Mouse (Mus musculus): Measurements from ENCODE around the gene Ift88. TPM values are rescaled to one million over a fixed set of nuclear protein-coding genes. Genes with fewer than 3 reads are reported as not detected.

Ift88 gene
- polyA plus RNA-seq, 1 experiment from 2014 or later = 11.0 TPM

DNA sequence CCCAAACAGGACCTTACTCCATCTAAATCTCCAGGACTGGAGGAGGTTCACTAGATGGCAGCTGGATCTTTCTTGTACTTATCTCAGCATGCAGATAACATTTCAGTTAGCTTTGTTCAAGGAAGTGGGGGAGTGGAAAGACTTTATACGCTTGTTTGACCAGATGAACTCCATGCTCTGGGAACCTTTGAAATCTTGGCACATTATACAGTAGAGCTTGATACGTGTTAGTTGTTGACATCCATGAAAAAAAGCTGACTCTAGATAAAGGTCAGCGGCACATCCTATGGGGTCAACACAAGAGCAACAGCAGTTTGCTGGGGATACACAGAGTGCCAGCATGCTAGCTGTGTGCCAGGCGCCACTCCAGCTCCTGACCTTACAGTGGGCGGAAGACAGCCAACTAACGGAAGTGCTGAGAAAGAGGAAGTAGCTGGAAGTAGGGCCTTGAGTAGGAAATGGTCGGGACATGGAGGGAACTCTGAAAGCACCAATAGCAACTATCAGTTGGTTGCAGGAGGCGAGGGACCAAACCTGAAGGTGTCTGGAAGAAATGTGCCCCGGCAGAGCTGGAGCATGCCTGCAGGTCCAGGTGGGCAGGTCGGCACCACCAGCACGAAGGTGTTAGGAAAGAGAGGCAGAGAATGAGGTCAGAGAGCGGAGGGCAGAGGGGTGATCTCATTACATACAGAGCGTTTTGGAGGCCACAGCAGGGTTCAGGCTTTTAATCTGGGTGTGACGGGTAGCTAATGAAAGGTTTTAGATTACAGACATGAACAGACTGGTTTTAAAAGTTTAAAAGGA, 36.9 kb upstream of the Ift88 start:
- 0 out of 2 replicates have a peak, but pooled peaks have one; percentile 41 for ATAC-seq
- DNase-seq (ENCODE audit: low spot score) = no peak
- H3K4me1 ChIP-seq (ENCODE audit: insufficient read depth, low read depth, low read length) = no peaks in the 10 kb centered on the region
- H3K4me3 ChIP-seq (ENCODE audit: low read depth, low read length) = no peak overlapping the region
- H3K36me3 ChIP-seq (ENCODE audit: insufficient read depth, low read length) = no peaks in the 10 kb centered on the region
- H3K27me3 ChIP-seq (replicated peaks; ENCODE audit: insufficient read depth, low read length) = no peaks in the 10 kb centered on the region
- H3K9me3 ChIP-seq (ENCODE audit: low read length) = no peaks in the 10 kb centered on the region
- no peak overlapping the region for H3K4me2 ChIP-seq (replicated peaks; ENCODE audit: low read depth, low read length)
- 56% methylated on average over 14 of the region's 14 CpGs for WGBS
- no peak overlapping the region for H3K9ac ChIP-seq (replicated peaks; ENCODE audit: low read depth)
- no peak overlapping the region for H3K27ac ChIP-seq (ENCODE audit: low read length)
- TF ChIP-seq EP300 (IDR thresholded peaks at IDR 0.05) (no peak), CTCF (IDR thresholded peaks at IDR 0.05) (no peak)

DNA sequence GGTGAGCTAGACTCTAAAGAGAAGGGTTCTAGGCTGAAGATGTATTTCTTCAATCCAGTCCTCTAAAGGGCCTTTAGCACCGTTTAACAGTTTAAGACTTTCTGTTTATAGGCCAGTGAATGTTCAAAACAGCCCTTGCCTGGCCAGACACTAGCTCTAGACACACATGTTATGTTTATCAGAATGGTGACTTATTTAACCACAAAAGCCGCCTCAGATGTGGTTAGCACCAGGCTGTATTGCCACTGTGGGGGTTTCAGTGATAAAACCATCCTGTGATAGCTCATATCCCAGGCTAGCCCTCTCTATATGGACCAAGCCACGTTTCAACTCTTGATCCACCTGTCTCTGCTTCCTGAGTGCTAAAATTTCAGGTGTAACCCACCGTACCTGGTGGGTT, 32.2 kb upstream of the Ift88 start:
- WGBS = 66% methylated on average over 4 of the region's 4 CpGs
- no peaks in the 10 kb centered on the region for H3K36me3 ChIP-seq (ENCODE audit: insufficient read depth, low read length)
- no peak overlapping the region for H3K4me3 ChIP-seq (ENCODE audit: low read depth, low read length)
- DNase-seq (ENCODE audit: low spot score) (no peak), ATAC-seq (no peak)
- no peak overlapping the region for H3K4me2 ChIP-seq (replicated peaks; ENCODE audit: low read depth, low read length)
- no peak for TF ChIP-seq EP300 (IDR thresholded peaks at IDR 0.05)
- TF ChIP-seq CTCF (IDR thresholded peaks at IDR 0.05) = no peak
- no peaks in the 10 kb centered on the region for H3K4me1 ChIP-seq (ENCODE audit: insufficient read depth, low read depth, low read length)
- H3K27ac ChIP-seq (ENCODE audit: low read length) = no peak overlapping the region
- no peaks in the 10 kb centered on the region for H3K9me3 ChIP-seq (ENCODE audit: low read length)
- no peak overlapping the region for H3K9ac ChIP-seq (replicated peaks; ENCODE audit: low read depth)
- no peaks in the 10 kb centered on the region for H3K27me3 ChIP-seq (replicated peaks; ENCODE audit: insufficient read depth, low read length)

DNA sequence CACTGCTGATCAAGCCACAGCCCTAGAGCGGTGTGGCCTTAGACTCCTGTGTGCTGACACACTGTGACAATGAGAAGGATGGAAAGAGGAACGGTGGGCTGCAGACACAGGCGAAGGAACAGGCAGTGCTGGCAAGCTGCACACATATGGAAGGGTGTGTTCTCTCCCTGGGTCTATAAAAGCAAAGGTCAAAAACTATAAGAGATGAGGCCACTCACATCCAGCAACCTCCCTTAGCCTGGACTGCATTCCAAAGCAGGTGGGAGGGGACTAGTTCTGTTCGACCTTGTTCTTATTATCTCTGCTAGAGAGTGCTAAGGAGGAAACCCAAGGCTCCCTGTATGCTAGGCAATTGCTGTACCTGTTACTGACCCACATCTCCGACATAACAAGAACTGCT, 31.6 kb upstream of the Ift88 start:
- Histone ChIP-seq H3K27ac (ENCODE audit: low read length) (no peak overlapping the region), H3K9me3 (ENCODE audit: low read length) (no peaks in the 10 kb centered on the region), H3K36me3 (ENCODE audit: insufficient read depth, low read length) (no peaks in the 10 kb centered on the region), H3K4me1 (ENCODE audit: insufficient read depth, low read depth, low read length) (no peaks in the 10 kb centered on the region), H3K9ac (replicated peaks; ENCODE audit: low read depth) (no peak overlapping the region), H3K27me3 (replicated peaks; ENCODE audit: insufficient read depth, low read length) (no peaks in the 10 kb centered on the region), H3K4me3 (ENCODE audit: low read depth, low read length) (no peak overlapping the region), H3K4me2 (replicated peaks; ENCODE audit: low read depth, low read length) (no peak overlapping the region)
- WGBS = 53% methylated on average over 5 of the region's 5 CpGs
- TF ChIP-seq EP300 (IDR thresholded peaks at IDR 0.05) = no peak
- TF ChIP-seq CTCF (IDR thresholded peaks at IDR 0.05) = no peak
- DNase-seq (ENCODE audit: low spot score) = no peak
- ATAC-seq = no peak

DNA sequence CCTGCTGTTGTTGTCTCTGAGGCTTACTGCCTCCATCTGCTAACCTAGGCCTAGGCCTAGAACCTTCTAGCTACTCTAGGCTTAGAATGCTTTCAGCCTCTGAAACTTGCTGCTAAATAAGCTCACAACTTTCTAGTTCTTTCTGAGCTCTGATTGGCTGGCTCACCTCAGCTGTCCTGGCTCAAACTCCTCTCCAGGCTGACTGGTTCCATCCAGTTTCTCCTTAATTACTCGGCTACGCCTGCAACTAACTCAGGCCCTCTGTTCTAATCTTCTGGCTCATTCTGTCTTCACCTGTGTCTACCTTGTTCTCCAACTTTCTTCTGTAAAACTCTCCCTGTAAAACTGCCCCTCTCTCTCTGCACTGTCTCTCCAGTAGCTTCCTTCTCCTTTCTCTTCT, 28.4 kb upstream of the Ift88 start:
- TF ChIP-seq CTCF (IDR thresholded peaks at IDR 0.05) (no peak), EP300 (IDR thresholded peaks at IDR 0.05) (no peak)
- H3K9me3 ChIP-seq (ENCODE audit: low read length) = no peaks in the 10 kb centered on the region
- DNase-seq (ENCODE audit: low spot score) = no peak
- H3K27ac ChIP-seq (ENCODE audit: low read length) = no peak overlapping the region
- WGBS = 77% methylated on average over 2 of the region's 2 CpGs
- H3K9ac ChIP-seq (replicated peaks; ENCODE audit: low read depth) = no peak overlapping the region
- H3K36me3 ChIP-seq (ENCODE audit: insufficient read depth, low read length) = no peaks in the 10 kb centered on the region
- H3K27me3 ChIP-seq (replicated peaks; ENCODE audit: insufficient read depth, low read length) = no peaks in the 10 kb centered on the region
- ATAC-seq = no peak
- no peaks in the 10 kb centered on the region; the same call in 1 of the 2 replicates for H3K4me1 ChIP-seq (ENCODE audit: insufficient read depth, low read depth, low read length)
- no peak overlapping the region for H3K4me2 ChIP-seq (replicated peaks; ENCODE audit: low read depth, low read length)
- no peak overlapping the region for H3K4me3 ChIP-seq (ENCODE audit: low read depth, low read length)

DNA sequence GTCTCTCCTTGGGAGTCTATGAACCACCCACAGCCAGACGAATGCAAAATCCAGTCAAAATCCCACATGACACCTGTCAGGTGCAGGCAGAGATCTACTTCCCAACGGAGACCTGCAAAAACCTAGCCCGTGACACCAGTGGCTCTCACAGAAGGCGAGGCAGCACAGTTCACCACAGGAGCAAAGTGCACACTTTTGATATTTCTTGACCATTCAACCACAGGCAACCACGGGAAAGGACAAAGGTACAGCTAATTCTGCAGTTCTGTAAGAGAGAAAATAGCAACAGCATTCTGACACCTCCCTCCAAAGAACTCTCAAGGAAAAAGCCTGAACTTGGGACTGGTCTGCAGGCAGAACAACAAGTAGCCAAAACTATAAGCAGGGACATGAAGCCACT, 26.6 kb upstream of the Ift88 start:
- DNase-seq (ENCODE audit: low spot score) (no peak), ATAC-seq (no peak)
- no peaks in the 10 kb centered on the region for H3K9me3 ChIP-seq (ENCODE audit: low read length)
- TF ChIP-seq CTCF (IDR thresholded peaks at IDR 0.05) = no peak
- TF ChIP-seq EP300 (IDR thresholded peaks at IDR 0.05) = no peak
- H3K27ac ChIP-seq (ENCODE audit: low read length) = no peak overlapping the region
- H3K4me1 ChIP-seq (ENCODE audit: insufficient read depth, low read depth, low read length) = no peaks in the 10 kb centered on the region; the same call in 1 of the 2 replicates
- WGBS = 85% methylated on average over 5 of the region's 5 CpGs
- H3K4me3 ChIP-seq (ENCODE audit: low read depth, low read length) = no peak overlapping the region
- H3K4me2 ChIP-seq (replicated peaks; ENCODE audit: low read depth, low read length) = no peak overlapping the region
- H3K9ac ChIP-seq (replicated peaks; ENCODE audit: low read depth) = no peak overlapping the region
- no peaks in the 10 kb centered on the region for H3K36me3 ChIP-seq (ENCODE audit: insufficient read depth, low read length)
- no peaks in the 10 kb centered on the region for H3K27me3 ChIP-seq (replicated peaks; ENCODE audit: insufficient read depth, low read length)

DNA sequence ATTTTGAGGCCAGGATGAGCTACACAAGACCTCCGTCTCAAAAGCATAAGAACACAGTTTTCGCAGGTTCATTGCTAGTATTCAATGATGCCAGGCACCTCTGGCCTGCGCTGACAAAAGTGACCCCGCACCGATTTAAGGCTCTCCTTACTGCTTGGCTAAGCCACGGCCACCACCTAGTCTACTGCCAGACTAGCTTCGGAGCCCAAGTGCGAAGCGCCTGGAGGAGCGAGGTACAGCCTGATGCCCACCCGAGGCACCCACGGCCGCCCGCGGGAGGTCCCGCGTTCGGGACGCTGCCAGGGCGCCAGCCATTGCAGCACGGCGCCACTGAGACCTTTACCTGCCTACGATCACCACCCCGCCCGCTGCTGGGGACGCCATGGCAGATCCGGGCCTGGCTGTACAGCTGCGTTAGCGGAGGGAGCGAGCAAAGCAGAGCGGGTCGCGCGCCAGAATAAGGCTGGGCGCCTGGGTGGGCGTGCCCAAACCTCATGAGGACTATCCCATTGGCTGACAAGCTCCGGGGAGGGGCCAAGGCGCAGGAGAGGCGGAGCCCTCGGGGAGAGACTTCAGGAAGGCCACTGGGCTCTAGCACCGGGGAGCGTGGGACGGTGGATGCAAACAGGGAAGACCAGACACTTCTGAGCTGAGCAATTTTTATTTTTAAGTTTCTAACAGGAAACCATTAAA, 25.7 kb upstream of the Ift88 start, which contains the start of gene Cryl1:
Gene Cryl1 (minus strand): TSS at position 465 of the 693 bp plus-strand sequence.
- no peaks in the 10 kb centered on the region for H3K27me3 ChIP-seq (replicated peaks; ENCODE audit: insufficient read depth, low read length)
- no peaks in the 10 kb centered on the region for H3K36me3 ChIP-seq (ENCODE audit: insufficient read depth, low read length)
- H3K4me1 ChIP-seq (ENCODE audit: insufficient read depth, low read depth, low read length) = no peaks in the 10 kb centered on the region; the same call in 1 of the 2 replicates
- TF ChIP-seq EP300 (IDR thresholded peaks at IDR 0.05) = no peak
- TF ChIP-seq CTCF (IDR thresholded peaks at IDR 0.05) = no peak
- 2% methylated on average over 43 of the region's 43 CpGs for WGBS
- peak within 1 kb of the TSS; percentile 2 for H3K27ac ChIP-seq (ENCODE audit: low read length)
- peak; percentile 98 for DNase-seq (ENCODE audit: low spot score)
- H3K9me3 ChIP-seq (ENCODE audit: low read length) = no peaks in the 10 kb centered on the region
- H3K9ac ChIP-seq (replicated peaks; ENCODE audit: low read depth) = 0 out of 2 replicates have a peak within 1 kb of the TSS, but pooled peaks have one; percentile 44
- H3K4me3 ChIP-seq (ENCODE audit: low read depth, low read length) = peak within 1 kb of the TSS; percentile 63
- ATAC-seq = peak; percentile 100
- H3K4me2 ChIP-seq (replicated peaks; ENCODE audit: low read depth, low read length) = peak within 1 kb of the TSS; percentile 83

Data from lung, postnatal 0 days (tissue).